In genomic region chr2:146116282-146116681, GRCm38 (mm10) we compare ENCODE assay signal across 14 mouse cellular contexts.
"Had no signal": no experiment of that assay in that cellular context is flagged by ENCODE, and none has a peak within 500 bp of the region (broad histone marks: within the 10 kb centered on the region; RNA-seq: fewer than 3 reads in every experiment).

No protein-coding gene starts in this region.

- H3K27ac ChIP-seq: kidney, embryonic 15.5 days; left cerebral cortex, adult 2 months; limb, embryonic 10.5 days; liver, embryonic 12.5 days; macrophage; neural tube, embryonic 13.5 days had no signal

- H3K9ac ChIP-seq: kidney, embryonic 15.5 days; liver, embryonic 12.5 days; lung, embryonic 14.5 days; neural tube, embryonic 13.5 days had no signal

- H3K9me3 ChIP-seq: kidney, embryonic 15.5 days; limb, embryonic 10.5 days; liver, embryonic 12.5 days; neural tube, embryonic 13.5 days had no signal

- H3K36me3 ChIP-seq: kidney, embryonic 15.5 days; limb, embryonic 10.5 days; liver, embryonic 12.5 days; neural tube, embryonic 13.5 days had no signal

- DNase-seq: kidney, adult 2 months; kidney, postnatal 25 days; lung, embryonic 14.5 days; lung, postnatal 10 days; midbrain, embryonic 14.5 days; right cerebral cortex, postnatal 25 days; thymus, adult 18-20 months; thymus, postnatal 14 days had no signal

- H3K27me3 ChIP-seq: kidney, embryonic 15.5 days; liver, embryonic 12.5 days; neural tube, embryonic 13.5 days had no signal

- H3K4me2 ChIP-seq: kidney, embryonic 15.5 days; liver, embryonic 12.5 days; lung, embryonic 14.5 days; neural tube, embryonic 13.5 days had no signal

- H3K4me3 ChIP-seq: kidney, embryonic 15.5 days; left cerebral cortex, adult 2 months; limb, embryonic 10.5 days; liver, embryonic 12.5 days; neural tube, embryonic 13.5 days had no signal

- ATAC-seq: liver, embryonic 12.5 days had no signal
